Mouse (Mus musculus): ENCODE data around the gene Tbc1d23.

DNA sequence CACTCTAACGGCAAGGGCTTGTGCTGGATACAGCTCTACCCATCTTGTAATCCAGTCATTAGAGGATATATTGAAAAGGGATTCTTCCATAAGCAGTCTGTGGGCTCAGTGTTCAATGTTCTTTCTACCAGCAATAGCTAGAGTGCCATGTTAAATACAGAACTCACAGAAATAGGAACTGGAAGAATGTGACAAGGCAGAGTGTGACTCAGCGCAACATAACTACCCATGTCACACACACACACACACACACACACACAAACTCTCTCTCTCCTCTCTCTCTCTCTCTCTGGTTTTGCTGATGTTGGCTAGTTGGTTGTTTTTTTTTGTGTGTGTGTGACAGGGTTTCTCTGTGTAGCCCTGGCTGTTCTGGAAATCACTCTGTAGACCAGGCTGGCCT, 20.3 kb downstream of the Tbc1d23 start:
- no peak for TF ChIP-seq CTCF (conservative IDR thresholded peaks at IDR 0.05; ENCODE audit: low read length)
- TF ChIP-seq POU5F1 (IDR thresholded peaks at IDR 0.05; ENCODE audit: borderline replicate concordance, low read length), result no peak

Data from E14TG2a.4 (cell line).